Mouse (Mus musculus) testis, adult 2 months (tissue): Measurements from ENCODE around the gene Gm20388. TPM values are rescaled to one million over a fixed set of nuclear protein-coding genes. Genes with fewer than 3 reads are reported as not detected.

ENCODE experiments used
- H3K27ac ChIP-seq: fragments of 200-500 bp; 2 replicates; pipeline ENCODE4 v1.5.1; 2012; ENCODE audit warnings: low read depth, low read length; ENCODE audit not compliant: control insufficient read depth, insufficient read depth
- H3K27me3 ChIP-seq: fragments of 200-500 bp; 2 replicates; pipeline ENCODE4 v1.6.1; 2012; ENCODE audit warnings: mild to moderate bottlenecking, low read length, moderate library complexity; ENCODE audit not compliant: control insufficient read depth, insufficient read depth
- H3K36me3 ChIP-seq: fragments of 200-500 bp; 2 replicates; pipeline ENCODE4 v1.6.1; 2012; ENCODE audit warnings: mild to moderate bottlenecking, low read length; ENCODE audit not compliant: control insufficient read depth, insufficient read depth
- H3K4me1 ChIP-seq: fragments of 200-500 bp; 2 replicates; pipeline ENCODE4 v1.6.1; 2012; ENCODE audit warnings: low read length; ENCODE audit not compliant: control insufficient read depth, insufficient read depth
- H3K4me3 ChIP-seq: fragments of 200-500 bp; 2 replicates; pipeline ENCODE4 v1.5.1; 2012; ENCODE audit warnings: low read depth, mild to moderate bottlenecking, low read length, moderate library complexity, mixed read lengths; ENCODE audit not compliant: control insufficient read depth
- CTCF ChIP-seq: fragments of 200-500 bp; IDR thresholded peaks from 2 replicates; pipeline ENCODE4 v1.5.1; 2012; ENCODE audit warnings: low read depth, mild to moderate bottlenecking, inconsistent platforms, low read length, moderate library complexity; ENCODE audit not compliant: control insufficient read depth, insufficient read depth, insufficient replicate concordance
- POLR2A ChIP-seq: fragments of 200-500 bp; IDR thresholded peaks from 2 replicates; pipeline ENCODE4 v1.6.1; 2012; ENCODE audit warnings: low read depth, mild to moderate bottlenecking, inconsistent platforms, low read length, moderate library complexity; ENCODE audit not compliant: control insufficient read depth
- polyA plus RNA-seq: library from polyadenylated mRNA; depleted of rRNA; stranded (reverse); fragments of >200 nt; gene quantifications from 2 replicates; pipeline ENCODE4 v1.2.3, GENCODE M21; 2012

Gene Gm20388
- polyA plus RNA-seq, 1 experiment = 5.6 TPM

GRCm38 (mm10) chr8:120425199-120425941 is 514.7 kb downstream of the Gm20388 start:
- Histone ChIP-seq H3K36me3 (no peaks in the 10 kb centered on the region), H3K4me1 (peaks cover 12% of the 10 kb centered on the region), H3K27me3 (no peaks in the 10 kb centered on the region), H3K27ac (no peak overlapping the region), H3K4me3 (no peak overlapping the region)
- no peak for TF ChIP-seq CTCF
- TF ChIP-seq POLR2A = no peak

GRCm38 (mm10) chr8:120426105-120426504 is 515.5 kb downstream of the Gm20388 start:
- Histone ChIP-seq H3K36me3 (no peaks in the 10 kb centered on the region), H3K27me3 (no peaks in the 10 kb centered on the region), H3K4me3 (no peak overlapping the region), H3K4me1 (peaks cover 12% of the 10 kb centered on the region), H3K27ac (no peak overlapping the region)
- no peak for TF ChIP-seq CTCF
- no peak for TF ChIP-seq POLR2A

GRCm38 (mm10) chr8:120426622-120427385 is 516.2 kb downstream of the Gm20388 start:
- Histone ChIP-seq H3K27ac (no peak overlapping the region), H3K36me3 (no peaks in the 10 kb centered on the region), H3K4me3 (no peak overlapping the region), H3K4me1 (peaks cover 12% of the 10 kb centered on the region), H3K27me3 (no peaks in the 10 kb centered on the region)
- no peak for TF ChIP-seq POLR2A
- no peak for TF ChIP-seq CTCF

- no peaks in the 10 kb centered on the region for H3K27me3 ChIP-seq
- H3K4me3 ChIP-seq = no peak overlapping the region
- no peak overlapping the region for H3K27ac ChIP-seq
- H3K4me1 ChIP-seq = peaks cover 12% of the 10 kb centered on the region
- no peaks in the 10 kb centered on the region for H3K36me3 ChIP-seq
- TF ChIP-seq POLR2A (no peak), CTCF (no peak)
These were observed 517.9 kb downstream of the Gm20388 start for GRCm38 (mm10) chr8:120428492-120428891.

GRCm38 (mm10) chr8:120429116-120429515 is 518.5 kb downstream of the Gm20388 start:
- H3K27me3 ChIP-seq = no peaks in the 10 kb centered on the region
- no peak for TF ChIP-seq CTCF
- no peak for TF ChIP-seq POLR2A
- no peaks in the 10 kb centered on the region for H3K36me3 ChIP-seq
- H3K4me1 ChIP-seq = peaks cover 12% of the 10 kb centered on the region
- no peak overlapping the region for H3K27ac ChIP-seq
- H3K4me3 ChIP-seq = no peak overlapping the region

GRCm38 (mm10) chr8:120431042-120431441 is 520.4 kb downstream of the Gm20388 start:
- Histone ChIP-seq H3K27me3 (no peaks in the 10 kb centered on the region), H3K4me3 (no peak overlapping the region), H3K4me1 (peaks cover 2% of the 10 kb centered on the region; the same call in 1 of the 2 replicates), H3K36me3 (no peaks in the 10 kb centered on the region), H3K27ac (no peak overlapping the region)
- TF ChIP-seq CTCF (no peak), POLR2A (no peak)

GRCm38 (mm10) chr8:120432438-120432837 is 521.8 kb downstream of the Gm20388 start:
- Histone ChIP-seq H3K4me1 (no peaks in the 10 kb centered on the region), H3K27ac (no peak overlapping the region), H3K4me3 (no peak overlapping the region), H3K36me3 (no peaks in the 10 kb centered on the region), H3K27me3 (no peaks in the 10 kb centered on the region)
- TF ChIP-seq POLR2A = no peak
- no peak for TF ChIP-seq CTCF
